Comparison of ENCODE assay signal across 8 mouse cellular contexts in genomic region chr2:119477571-119478396, GRCm38 (mm10). TPM values are rescaled to one million over a fixed set of nuclear protein-coding genes. Genes with fewer than 3 reads are reported as not detected.
A peak's percentile ranks its signal among the peaks of the same experiment; 100 is the strongest.
DNase-seq lines count a peak whose midpoint lies in the region; ATAC-seq and TF ChIP-seq lines count a peak whose summit lies in the region.

Gene Ino80 (minus strand): TSS chr2:119477687.

- peak; percentile 95 for ATAC-seq in embryonic facial prominence, embryonic 13.5 days (ENCODE audit: insufficient number of reproducible peaks, insufficient read depth, low FRiP score, low TSS enrichment, low read depth)
- ATAC-seq in limb, embryonic 12.5 days (ENCODE audit: insufficient number of reproducible peaks, insufficient read depth, low FRiP score, low TSS enrichment, low read depth) = peak; percentile 92
- ATAC-seq in midbrain, embryonic 15.5 days (replicated peaks) = peak; percentile 97

- peak within 1 kb of the TSS; percentile 95 for H3K4me3 ChIP-seq in embryonic facial prominence, embryonic 13.5 days
- peak within 1 kb of the TSS; percentile 94 for H3K4me3 ChIP-seq in kidney, adult 2 months (ENCODE audit: insufficient read depth, low read depth, low read length)
- H3K4me3 ChIP-seq in limb, embryonic 12.5 days (replicated peaks) = peak within 1 kb of the TSS; percentile 90
- peak within 1 kb of the TSS; percentile 81 for H3K4me3 ChIP-seq in midbrain, embryonic 15.5 days
- peak within 1 kb of the TSS; percentile 85 for H3K4me3 ChIP-seq in spleen, adult 2 months (ENCODE audit: extremely low read depth, insufficient read depth, insufficient read length)

- TF ChIP-seq CTCF in kidney, adult 2 months (conservative IDR thresholded peaks at IDR 0.05; ENCODE audit: insufficient read depth, insufficient read length, low read depth, low read length) = no peak
- TF ChIP-seq CTCF in spleen, adult 2 months (IDR thresholded peaks at IDR 0.05; ENCODE audit: extremely low read depth, insufficient read depth, insufficient read length, insufficient replicate concordance) = no peak

- peaks cover 10% of the 10 kb centered on the region; the same call in 1 of the 2 replicates for H3K36me3 ChIP-seq in embryonic facial prominence, embryonic 13.5 days
- no peaks in the 10 kb centered on the region for H3K36me3 ChIP-seq in kidney, adult 2 months (ENCODE audit: control insufficient read depth, insufficient read depth, low read length)
- peaks cover 5% of the 10 kb centered on the region for H3K36me3 ChIP-seq in limb, embryonic 12.5 days
- no peaks in the 10 kb centered on the region for H3K36me3 ChIP-seq in midbrain, embryonic 15.5 days (replicated peaks)
- H3K36me3 ChIP-seq in spleen, adult 2 months (ENCODE audit: control insufficient read depth, insufficient read depth, low read length) = no peaks in the 10 kb centered on the region

- WGBS in embryonic facial prominence, embryonic 13.5 days = under 1% methylated on average over 69 of the region's 72 CpGs
- under 1% methylated on average over 72 of the region's 72 CpGs for WGBS in kidney, adult 2 months
- under 1% methylated on average over 68 of the region's 72 CpGs for WGBS in limb, embryonic 12.5 days
- WGBS in midbrain, embryonic 15.5 days = under 1% methylated on average over 55 of the region's 72 CpGs
- WGBS in spleen, adult 2 months = under 1% methylated on average over 68 of the region's 72 CpGs

- no peaks in the 10 kb centered on the region for H3K9me3 ChIP-seq in embryonic facial prominence, embryonic 13.5 days
- no peaks in the 10 kb centered on the region for H3K9me3 ChIP-seq in limb, embryonic 12.5 days
- no peaks in the 10 kb centered on the region for H3K9me3 ChIP-seq in midbrain, embryonic 15.5 days

- H3K4me1 ChIP-seq in embryonic facial prominence, embryonic 13.5 days = peaks cover 20% of the 10 kb centered on the region
- H3K4me1 ChIP-seq in kidney, adult 2 months (ENCODE audit: control insufficient read depth, insufficient read depth, low read length) = peaks cover 9% of the 10 kb centered on the region; the same call in 1 of the 2 replicates
- peaks cover 14% of the 10 kb centered on the region for H3K4me1 ChIP-seq in limb, embryonic 12.5 days (replicated peaks)
- peaks cover 25% of the 10 kb centered on the region for H3K4me1 ChIP-seq in midbrain, embryonic 15.5 days
- no peaks in the 10 kb centered on the region for H3K4me1 ChIP-seq in spleen, adult 2 months (ENCODE audit: control insufficient read depth, insufficient read depth, insufficient read length)

- peak within 1 kb of the TSS; percentile 66 for H3K4me2 ChIP-seq in embryonic facial prominence, embryonic 13.5 days
- peak within 1 kb of the TSS; percentile 77 for H3K4me2 ChIP-seq in limb, embryonic 12.5 days
- peak within 1 kb of the TSS; percentile 76 for H3K4me2 ChIP-seq in midbrain, embryonic 15.5 days

- TF ChIP-seq POLR2A in kidney, adult 2 months (IDR thresholded peaks at IDR 0.05; ENCODE audit: low read depth, low read length) = peak; percentile 81
- peak; percentile 85 for TF ChIP-seq POLR2A in spleen, adult 2 months (IDR thresholded peaks at IDR 0.05; ENCODE audit: low read depth, low read length)

- H3K27me3 ChIP-seq in embryonic facial prominence, embryonic 13.5 days = no peaks in the 10 kb centered on the region
- H3K27me3 ChIP-seq in kidney, adult 2 months (replicated peaks; ENCODE audit: control insufficient read depth, insufficient read depth, low read length) = no peaks in the 10 kb centered on the region
- no peaks in the 10 kb centered on the region for H3K27me3 ChIP-seq in limb, embryonic 12.5 days
- no peaks in the 10 kb centered on the region for H3K27me3 ChIP-seq in midbrain, embryonic 15.5 days (replicated peaks)
- no peaks in the 10 kb centered on the region for H3K27me3 ChIP-seq in spleen, adult 2 months (ENCODE audit: control insufficient read depth, insufficient read depth, low read length)

- peak; percentile 96 for DNase-seq in 3134 (ENCODE audit: extremely low read depth, insufficient read length, low spot score)
- DNase-seq in adrenal gland, postnatal 36 days = peak; percentile 98 to 99
- peak; percentile 99 for DNase-seq in heart, adult 18-20 months
- peak; percentile 100 for DNase-seq in kidney, adult 2 months
- DNase-seq in spleen, adult 2 months (ENCODE audit: low read depth in 1 of 2, low spot score in 2 of 2) = peak; percentile 98 to 99

- H3K9ac ChIP-seq in embryonic facial prominence, embryonic 13.5 days = peak within 1 kb of the TSS; percentile 98
- peak within 1 kb of the TSS; percentile 97 for H3K9ac ChIP-seq in limb, embryonic 12.5 days (replicated peaks)
- peak within 1 kb of the TSS; percentile 88 for H3K9ac ChIP-seq in midbrain, embryonic 15.5 days

- peak within 1 kb of the TSS; percentile 98 for H3K27ac ChIP-seq in embryonic facial prominence, embryonic 13.5 days
- H3K27ac ChIP-seq in kidney, adult 2 months (ENCODE audit: insufficient read depth, low read depth, low read length) = peak within 1 kb of the TSS; percentile 98
- peak within 1 kb of the TSS; percentile 99 for H3K27ac ChIP-seq in limb, embryonic 12.5 days
- H3K27ac ChIP-seq in midbrain, embryonic 15.5 days = peak within 1 kb of the TSS; percentile 98
- H3K27ac ChIP-seq in spleen, adult 2 months (ENCODE audit: insufficient read depth, low read length) = peak within 1 kb of the TSS; percentile 99

RNA-seq across cellular contexts. Expression of gene Ino80, which starts in this region (rescaled TPM):
- total RNA-seq in adrenal gland, postnatal 36 days (2021) = 10 to 100 TPM; 20.5 to 22.5 TPM
- polyA plus RNA-seq in embryonic facial prominence, embryonic 13.5 days (2015; fragmentation: Nextera tagmentation; extraction: Ambion mirVana) = 4.5 and 4.9 TPM in 2 replicates
- total RNA-seq in heart, adult 18-20 months (2021) = 10 to 100 TPM in 1 of 2 experiments, 1 to 10 TPM in 1; 9.9 to 10.7 TPM
- polyA plus RNA-seq in kidney, adult 2 months (2012; rRNA removed) = 6.5 and 6.7 TPM in 2 replicates
- 4.1 and 4.2 TPM in 2 replicates for polyA plus RNA-seq in limb, embryonic 12.5 days (2016; fragmentation: Nextera tagmentation; extraction: Ambion mirVana)
- polyA plus RNA-seq in midbrain, embryonic 15.5 days (2015; fragmentation: Nextera tagmentation; extraction: Ambion mirVana) = 3.1 and 3.3 TPM in 2 replicates
- polyA plus RNA-seq in spleen, adult 2 months (2012; rRNA removed) = 7.3 and 8.0 TPM in 2 replicates

Comparison
In these comparisons a context has a peak if more than half of its experiments do, and no peak if none do; other contexts are left out.
1. Peak in every context shown above with its lines: DNase-seq, ATAC-seq, H3K4me3 ChIP-seq and H3K27ac ChIP-seq.